Mouse (Mus musculus): Measurements from ENCODE around the gene Cd3g.
"Not testable (repeated sequence)": the region's sequence is repeated elsewhere in the genome, so short reads cannot be mapped to it uniquely, and the experiment has no call there.

Gene Cd3g

DNA sequence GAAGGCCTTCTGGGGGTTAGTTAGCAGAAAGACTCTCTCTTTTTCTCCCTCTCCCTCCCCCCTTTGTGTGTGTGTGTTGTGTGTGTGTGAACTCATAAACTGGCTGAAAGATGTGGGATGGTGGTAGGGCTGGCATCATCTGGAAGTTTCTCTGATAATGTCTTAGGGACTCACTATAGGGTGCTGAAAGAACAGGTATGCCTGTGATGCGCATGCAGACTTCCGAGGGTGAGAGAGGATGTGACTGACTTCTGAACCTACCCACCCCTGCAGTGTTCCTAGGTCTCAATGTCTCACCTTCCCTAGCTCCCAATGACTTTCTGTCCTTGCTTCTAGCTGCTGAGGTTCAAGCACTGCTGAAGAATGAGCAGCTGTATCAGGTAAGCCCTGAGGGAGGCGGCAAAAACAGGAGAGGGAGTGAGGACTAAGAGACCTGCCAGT lies 5.5 kb upstream of the Cd3g start:
- DNase-seq (ENCODE audit: low spot score), result peak; percentile 53

DNA sequence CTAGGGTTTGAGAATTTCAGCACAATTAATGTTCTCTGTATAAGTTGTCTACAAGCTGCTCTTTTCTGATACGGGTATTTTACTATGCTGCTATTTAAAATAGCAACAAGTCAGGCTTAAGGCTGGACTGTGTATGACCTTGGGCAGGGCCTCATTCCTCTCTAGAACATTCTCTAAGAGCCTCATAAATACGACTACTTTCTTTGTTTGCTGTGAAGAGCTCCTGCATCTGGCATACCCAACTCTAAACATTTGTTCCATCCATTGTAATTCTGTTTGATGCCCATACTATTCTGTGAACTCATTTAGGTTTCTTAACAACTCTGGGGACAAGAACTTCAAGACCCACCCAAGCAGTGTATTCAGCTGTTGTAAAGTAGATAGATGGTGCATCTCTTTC lies 2.8 kb upstream of the Cd3g start:
- no peak for DNase-seq (ENCODE audit: low spot score)

DNA sequence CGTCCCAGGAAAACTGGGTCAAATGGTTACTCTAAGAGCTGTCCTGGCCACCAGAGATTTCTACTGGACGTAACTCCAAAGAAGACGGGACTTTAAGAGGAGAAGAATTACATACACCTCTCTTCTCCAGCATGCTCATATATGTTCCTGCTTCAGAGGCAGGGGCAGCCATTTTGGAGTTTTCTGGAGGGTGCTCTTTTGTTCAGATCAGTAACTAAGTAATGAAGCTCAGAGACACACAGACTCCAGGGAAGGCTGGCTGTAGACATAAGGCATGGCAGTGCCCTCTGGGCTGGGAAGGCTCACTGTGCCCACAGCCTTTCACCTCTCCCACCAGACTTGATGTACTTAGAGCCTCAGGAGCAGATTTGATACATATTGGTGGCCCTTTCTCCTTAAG lies 2.3 kb upstream of the Cd3g start:
- no peak for DNase-seq (ENCODE audit: low spot score)

- DNase-seq (ENCODE audit: low spot score), result no peak
These were observed 1.9 kb upstream of the Cd3g start for GRCm38 (mm10) chr9:44982081-44982480.

- DNase-seq (ENCODE audit: low spot score), result peak; percentile 61
These were observed 1.4 kb upstream of the Cd3g start, which contains the start of gene Cd3d for GRCm38 (mm10) chr9:44981676-44982075. Gene Cd3d (plus strand): TSS chr9:44981786.

DNA sequence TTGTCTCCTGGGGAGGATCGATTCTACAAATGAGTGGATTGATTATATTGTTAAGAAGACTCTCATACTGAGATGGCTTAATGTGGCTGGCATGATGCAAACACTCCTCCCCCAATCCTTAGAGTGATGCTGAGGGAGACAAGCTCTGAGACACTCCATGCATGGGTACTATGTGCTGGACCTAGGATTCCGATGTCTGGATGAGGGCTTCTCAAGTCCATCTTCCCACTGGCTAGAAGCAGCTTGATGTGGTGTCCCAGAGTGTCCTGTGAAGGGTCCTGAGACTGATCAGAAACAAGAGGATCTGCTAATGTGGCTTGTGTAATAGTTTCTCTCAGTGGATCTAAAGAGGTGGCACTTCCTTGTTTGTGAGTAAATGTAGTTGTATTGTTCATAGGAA lies 873 bp upstream of the Cd3g start:
- DNase-seq (ENCODE audit: low spot score), result no peak

DNA sequence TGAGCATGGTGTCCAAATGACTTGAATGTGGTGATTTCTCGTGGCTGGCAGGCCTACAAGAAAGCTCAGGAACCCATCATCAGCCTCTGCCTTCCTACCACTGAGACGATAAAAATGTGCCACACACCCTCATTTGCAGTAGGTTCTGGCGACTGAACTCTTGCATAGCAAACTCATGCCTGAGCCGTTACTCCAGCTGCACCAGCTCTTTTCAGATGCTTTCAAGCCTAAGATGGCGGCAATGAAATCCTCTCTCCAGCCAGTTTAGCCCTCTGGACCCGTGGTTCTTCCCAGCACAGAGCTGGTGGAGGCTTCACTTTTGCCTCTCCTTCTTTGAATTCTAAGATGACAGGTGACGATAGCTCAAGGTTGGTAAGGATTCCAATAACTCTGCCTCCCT lies 425 bp downstream of the Cd3g start:
- no peak for DNase-seq (ENCODE audit: low spot score)

GRCm38 (mm10) chr9:44977813-44978212 lies 2.4 kb downstream of the Cd3g start:
- DNase-seq (ENCODE audit: low spot score), result no peak

DNA sequence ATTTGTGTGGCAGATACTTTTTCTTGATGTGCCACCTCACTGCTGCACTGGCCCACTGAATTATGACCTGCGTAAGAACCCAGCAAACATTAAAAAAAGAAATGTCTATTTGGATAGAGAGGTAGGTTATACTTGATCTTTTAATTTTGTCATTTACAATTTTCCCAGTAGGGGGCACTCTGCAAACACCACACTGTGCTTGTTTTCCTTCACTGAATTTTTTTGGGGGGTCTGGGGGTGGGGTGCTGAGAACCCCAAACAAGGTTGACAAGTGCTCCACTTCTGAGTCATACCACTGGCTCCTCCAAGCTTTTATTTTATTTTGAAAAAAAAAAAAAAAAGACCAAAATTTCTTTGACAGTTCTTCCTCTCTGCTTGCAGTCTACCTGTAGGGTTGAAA lies 10.8 kb downstream of the Cd3g start:
- no peak for DNase-seq (ENCODE audit: low spot score)

GRCm38 (mm10) chr9:44967763-44968162 lies 12.5 kb downstream of the Cd3g start:
- not testable (repeated sequence) for DNase-seq (ENCODE audit: low spot score)

GRCm38 (mm10) chr9:44966815-44967242 lies 13.4 kb downstream of the Cd3g start:
- DNase-seq (ENCODE audit: low spot score), result peak; percentile 85

- no peak for DNase-seq (ENCODE audit: low spot score)
These were observed 14.3 kb downstream of the Cd3g start for GRCm38 (mm10) chr9:44965833-44966466.

DNA sequence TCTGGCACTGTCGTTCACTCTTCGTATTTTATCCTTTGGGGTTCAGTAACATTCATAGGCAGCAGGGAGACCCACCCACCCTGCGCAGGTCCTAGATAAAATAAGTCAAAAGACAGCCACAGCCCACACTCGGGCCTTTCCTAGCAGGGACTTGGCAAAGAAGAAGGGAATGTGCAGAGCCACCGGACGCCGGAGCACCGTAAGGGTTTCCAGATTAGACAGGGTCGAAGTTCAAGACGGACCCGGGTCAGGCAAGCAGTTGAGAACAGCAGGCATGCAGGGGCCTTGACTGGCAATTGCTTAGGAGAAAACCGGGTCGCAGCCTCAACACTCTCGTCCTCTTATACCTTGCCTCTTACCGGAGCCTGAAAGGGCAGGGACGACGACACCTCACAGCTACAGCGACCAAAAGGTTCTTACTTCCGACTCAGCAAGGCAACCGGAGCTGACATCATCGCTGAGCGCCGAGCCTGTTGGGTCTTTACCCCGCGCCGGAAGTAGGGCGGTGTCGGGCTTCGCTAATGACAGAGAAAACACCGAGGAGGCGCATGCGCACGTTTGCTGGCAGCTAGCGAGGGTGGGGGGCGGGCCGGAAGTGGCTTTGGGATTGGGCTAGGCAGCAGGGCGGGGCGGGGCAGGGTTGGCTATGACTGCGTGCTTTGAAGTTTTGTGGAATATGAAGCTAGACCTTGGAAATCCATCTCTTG lies 15.0 kb downstream of the Cd3g start, which contains the start of gene Ube4a:
TSS of gene Ube4a (minus strand) at position 475 of the 707 bp plus-strand sequence.
- DNase-seq (ENCODE audit: low spot score), result peak; percentile 100

- peak; percentile 76 for DNase-seq (ENCODE audit: low spot score)
These were observed 25.8 kb downstream of the Cd3g start for GRCm38 (mm10) chr9:44954432-44954831.

GRCm38 (mm10) chr9:44947836-44948235 lies 32.4 kb downstream of the Cd3g start:
- no peak for DNase-seq (ENCODE audit: low spot score)

DNA sequence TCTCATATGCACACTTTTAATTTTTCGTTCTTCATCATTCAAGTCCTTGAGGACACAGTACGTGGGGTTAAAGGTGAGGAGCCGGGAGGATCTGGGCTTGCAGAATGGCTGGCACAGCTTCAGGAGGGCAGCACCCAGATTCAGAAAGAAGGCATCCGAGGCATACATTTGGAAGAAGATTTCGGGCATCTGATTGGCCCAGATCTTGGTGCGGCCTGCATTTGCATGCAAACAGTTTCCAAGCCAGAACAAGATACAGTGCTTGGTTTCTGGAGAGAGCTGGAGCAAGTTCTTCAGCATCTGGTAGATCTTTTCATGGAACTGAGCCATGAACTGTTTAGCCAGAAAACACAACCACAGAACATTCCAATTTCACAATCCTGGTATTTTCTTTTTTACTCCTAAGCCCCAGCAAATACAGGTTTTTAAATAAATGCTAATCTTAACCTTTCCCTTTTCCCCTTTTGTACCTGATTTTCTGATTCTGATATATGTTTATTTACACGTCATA lies 34.0 kb downstream of the Cd3g start:
- no peak for DNase-seq (ENCODE audit: low spot score)

GRCm38 (mm10) chr9:44942421-44942820 lies 37.8 kb downstream of the Cd3g start:
- DNase-seq (ENCODE audit: low spot score), result no peak

GRCm38 (mm10) chr9:44941756-44942155 lies 38.5 kb downstream of the Cd3g start:
- DNase-seq (ENCODE audit: low spot score), result no peak

DNA sequence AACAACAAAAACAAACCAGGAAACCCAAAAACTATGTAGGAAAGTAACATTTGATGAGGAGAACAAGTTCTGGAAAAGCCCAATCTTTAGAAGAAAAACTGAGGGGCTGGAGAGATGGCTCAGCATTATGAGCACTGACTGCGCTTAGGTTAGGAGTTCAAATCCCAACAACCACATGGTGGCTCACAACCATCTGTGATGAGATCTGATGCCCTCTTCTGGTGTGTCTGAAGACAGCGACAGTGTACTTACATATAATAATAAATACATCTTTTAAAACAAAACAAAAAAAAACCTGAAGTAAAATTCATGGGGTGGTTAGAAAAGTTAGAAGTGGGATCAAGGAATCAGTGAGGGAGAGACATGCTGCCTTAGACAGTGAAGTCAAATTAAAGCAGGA lies 58.7 kb downstream of the Cd3g start:
- DNase-seq (ENCODE audit: low spot score), result no peak

DNA sequence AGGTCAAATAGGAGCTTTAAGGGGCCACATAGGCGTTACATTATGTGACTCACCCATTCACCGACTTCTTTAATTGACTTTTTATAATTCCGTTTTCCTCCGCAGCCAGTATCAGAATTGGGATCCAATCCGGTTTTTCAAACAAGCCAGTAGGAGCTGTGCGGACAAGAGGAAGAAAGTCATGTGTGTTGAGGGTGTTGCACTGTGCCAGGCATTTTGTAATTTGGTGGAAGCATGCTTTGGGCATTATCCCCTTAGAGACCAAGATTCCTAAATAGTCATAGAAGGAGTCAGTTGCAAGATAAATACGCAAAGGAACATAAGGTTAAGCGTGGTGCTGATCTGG lies 59.1 kb downstream of the Cd3g start:
- DNase-seq (ENCODE audit: low spot score), result no peak

- peak; percentile 81 for DNase-seq (ENCODE audit: low spot score)
These were observed 59.7 kb downstream of the Cd3g start, which contains the start of gene Atp5l for GRCm38 (mm10) chr9:44920374-44921122. Gene Atp5l (minus strand): TSS chr9:44920742.

DNA sequence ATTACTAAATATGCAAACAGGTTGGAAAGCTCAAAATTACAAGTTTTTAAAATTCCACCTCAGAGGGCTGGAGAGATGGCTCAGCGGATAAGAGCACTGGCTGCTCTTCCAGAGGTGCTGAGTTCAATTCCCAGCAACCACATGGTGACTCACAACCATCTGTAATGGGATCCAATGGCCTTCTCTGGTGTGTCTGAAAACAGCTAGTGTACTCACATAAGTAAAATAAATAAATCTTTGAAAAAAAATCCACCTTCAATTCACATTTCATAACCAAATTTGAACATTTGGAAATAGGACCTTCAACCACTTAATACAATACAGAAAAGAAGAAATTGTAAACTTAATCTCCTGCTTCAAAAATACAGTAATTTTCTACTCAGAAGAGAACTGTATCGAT lies 60.6 kb downstream of the Cd3g start:
- DNase-seq (ENCODE audit: low spot score), result no peak

All from T-cell, adult 2 months (primary cell).